Mouse (Mus musculus): ENCODE measurements around the gene Olfr1137. TPM values are rescaled to one million over a fixed set of nuclear protein-coding genes. Genes with fewer than 3 reads are reported as not detected.

Olfr1137 gene
- polyA plus RNA-seq (2012; rRNA removed), result 0.02 TPM in 1 of 2 replicates, not detected in the other

DNA sequence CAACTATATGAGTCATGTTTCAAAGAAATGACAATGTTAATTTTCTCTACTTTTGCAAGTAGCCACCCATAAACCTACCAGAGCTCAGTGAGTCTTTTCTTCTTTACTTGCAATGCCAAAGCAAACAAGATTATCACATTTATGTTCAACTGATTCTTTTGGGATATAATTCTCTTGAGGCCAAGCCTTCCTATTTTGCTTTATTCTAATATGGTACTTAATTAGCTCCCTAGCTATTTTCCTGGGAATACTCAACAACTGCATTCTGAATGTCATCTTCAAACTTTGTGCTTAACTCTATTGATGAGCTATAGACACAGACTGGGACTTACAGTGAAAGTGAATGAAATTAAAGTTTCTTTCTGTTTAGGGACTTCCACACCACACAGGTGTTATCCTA, at the start of gene Olfr1137:
Gene Olfr1137, minus strand, starts transcription at position 101 of the 400 bp plus-strand sequence.
- no peak for DNase-seq (ENCODE audit: extremely low spot score in 1 of 2, low spot score in 1 of 2)

DNA sequence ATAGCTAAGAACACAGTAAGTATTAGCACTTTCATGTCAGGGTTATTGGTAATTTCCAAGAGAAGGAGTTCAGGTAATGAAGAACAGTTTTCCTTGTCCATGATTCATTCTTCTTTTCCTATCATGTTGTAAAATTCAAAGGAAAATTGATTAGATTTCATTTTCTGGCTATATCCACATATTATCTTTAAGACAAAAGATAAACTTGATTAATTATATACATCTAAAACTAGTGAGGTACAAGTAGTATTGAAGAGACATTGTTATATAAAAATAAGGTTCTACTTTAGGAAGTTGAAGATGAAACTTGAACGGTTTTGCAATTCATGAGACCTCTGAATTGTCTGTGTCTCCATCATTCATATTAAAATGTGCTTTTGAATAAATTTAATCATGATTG, 40.9 kb upstream of the Olfr1137 start, which contains the start of gene Olfr1141:
Gene Olfr1141, minus strand, starts transcription at position 101 of the 400 bp plus-strand sequence.
- DNase-seq (ENCODE audit: extremely low spot score in 1 of 2, low spot score in 1 of 2), result no peak

DNA sequence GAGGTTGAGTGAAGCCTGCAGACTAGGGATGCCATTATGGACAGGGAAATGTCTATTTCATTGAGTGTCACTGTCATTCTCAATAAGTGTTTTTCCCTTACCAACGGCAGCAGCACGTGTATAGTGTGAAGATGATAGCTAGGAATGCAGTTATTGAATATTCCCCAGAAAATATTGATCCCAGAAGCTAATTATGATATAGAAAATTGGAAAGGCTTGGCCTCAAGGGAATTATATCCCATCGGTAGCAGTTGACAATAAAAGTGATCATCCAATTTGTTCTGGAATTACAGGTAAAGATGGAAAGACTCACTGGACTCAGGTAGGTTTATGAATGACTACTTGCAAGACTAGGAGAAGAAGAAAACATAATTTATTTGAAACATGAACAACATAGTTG, 30.5 kb upstream of the Olfr1137 start, which contains the start of gene Olfr1140:
Gene Olfr1140, plus strand, starts transcription at position 301 of the 400 bp plus-strand sequence.
- no peak for DNase-seq (ENCODE audit: extremely low spot score in 1 of 2, low spot score in 1 of 2)

DNA sequence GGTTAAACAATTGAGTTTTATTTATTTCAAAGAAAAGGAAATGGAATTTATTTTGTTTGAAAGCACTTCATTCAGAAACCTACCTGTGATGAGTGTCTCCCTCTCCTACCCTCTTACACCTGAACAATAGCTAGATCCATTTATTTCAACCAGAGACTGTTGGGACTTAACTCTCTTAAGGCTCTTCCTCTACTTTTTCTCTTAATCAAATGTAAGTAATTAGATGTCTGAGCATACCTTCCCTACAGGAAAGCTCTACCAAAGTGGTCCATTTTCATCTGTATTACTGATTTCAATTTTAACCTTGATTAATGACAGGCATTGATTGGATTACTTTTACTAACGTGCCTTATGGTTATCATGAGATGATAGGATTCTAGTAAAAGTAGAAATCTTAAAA, 26.9 kb upstream of the Olfr1137 start, which contains the start of gene Olfr1138:
Gene Olfr1138, minus strand, starts transcription at position 101 of the 400 bp plus-strand sequence.
- DNase-seq (ENCODE audit: extremely low spot score in 1 of 2, low spot score in 1 of 2), result no peak

DNA sequence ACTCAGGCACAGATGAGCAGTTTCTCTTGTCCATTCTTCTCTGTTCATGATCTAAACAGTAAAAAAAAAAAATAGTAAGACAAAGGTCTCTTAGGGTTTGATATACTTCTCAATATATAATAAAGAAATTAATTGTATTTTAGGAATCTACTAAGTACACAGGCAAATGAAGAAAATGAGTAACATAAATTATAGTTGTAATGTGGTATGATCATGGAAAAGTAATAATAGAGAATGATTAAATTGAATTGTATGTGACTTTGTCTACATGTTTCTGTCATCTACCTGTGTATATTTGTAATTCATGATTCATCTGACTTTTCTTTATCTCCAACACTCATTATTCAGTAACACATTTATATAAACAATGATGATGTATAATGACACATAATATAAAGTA, 19.1 kb downstream of the Olfr1137 start, which contains the start of gene Olfr1136:
Gene Olfr1136, minus strand, starts transcription at position 101 of the 400 bp plus-strand sequence.
- DNase-seq (ENCODE audit: extremely low spot score in 1 of 2, low spot score in 1 of 2), result no peak

DNA sequence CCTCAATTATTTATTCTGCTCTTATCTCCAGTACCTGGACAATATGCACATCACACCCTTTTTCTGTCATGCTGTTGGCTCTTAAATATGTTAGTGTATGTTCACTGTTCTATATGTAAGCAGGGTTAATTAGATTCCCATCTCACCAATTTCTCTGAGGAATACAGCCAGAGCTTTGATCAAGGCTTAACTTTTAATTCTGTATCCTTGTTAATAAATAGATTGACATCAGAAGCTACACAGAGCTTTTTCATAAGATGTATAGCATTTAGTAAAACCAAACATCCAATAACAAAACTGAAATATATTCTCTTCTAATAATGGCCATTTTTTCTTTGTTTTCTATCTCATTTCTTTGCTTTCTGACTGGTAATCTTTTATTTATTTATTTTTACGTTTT, 39.4 kb downstream of the Olfr1137 start, which contains the start of gene Olfr1135:
Gene Olfr1135, minus strand, starts transcription at position 101 of the 400 bp plus-strand sequence.
- DNase-seq (ENCODE audit: extremely low spot score in 1 of 2, low spot score in 1 of 2), result no peak

Other genes with a start within 250 kb of the Olfr1137 start
- gene Pramel7, start 216.1 kb downstream of the Olfr1137 start, polyA plus RNA-seq (2012; rRNA removed), result not detected in 2 replicates
- gene Pramel6, start 206.6 kb downstream of the Olfr1137 start, polyA plus RNA-seq (2012; rRNA removed), result not detected in 2 replicates
- not detected in 2 replicates for gene Olfr153, start 181.4 kb downstream of the Olfr1137 start, polyA plus RNA-seq (2012; rRNA removed)
- not detected in 2 replicates for gene Olfr1128, start 167.6 kb downstream of the Olfr1137 start, polyA plus RNA-seq (2012; rRNA removed)
- gene Olfr1129, start 139.3 kb downstream of the Olfr1137 start, polyA plus RNA-seq (2012; rRNA removed), result not detected in 2 replicates
- gene Olfr1130, start 107.0 kb downstream of the Olfr1137 start, polyA plus RNA-seq (2012; rRNA removed), result not detected in 2 replicates
- not detected in 2 replicates for gene Olfr1131, start 86.1 kb downstream of the Olfr1137 start, polyA plus RNA-seq (2012; rRNA removed)
- not detected in 2 replicates for gene Olfr1132, start 75.6 kb downstream of the Olfr1137 start, polyA plus RNA-seq (2012; rRNA removed)
- gene Olfr1133, start 65.8 kb downstream of the Olfr1137 start, polyA plus RNA-seq (2012; rRNA removed), result not detected in 2 replicates
- 0.11 TPM in 1 of 2 replicates, not detected in the other for gene Olfr1134, start 54.7 kb downstream of the Olfr1137 start, polyA plus RNA-seq (2012; rRNA removed)
- gene Olfr1135, start 39.5 kb downstream of the Olfr1137 start, polyA plus RNA-seq (2012; rRNA removed), result not detected in 2 replicates
- gene Olfr1136, start 19.2 kb downstream of the Olfr1137 start, polyA plus RNA-seq (2012; rRNA removed), result not detected in 2 replicates
- gene Olfr1138, start 26.8 kb upstream of the Olfr1137 start, polyA plus RNA-seq (2012; rRNA removed), result not detected in 2 replicates
- 0.13 TPM in 1 of 2 replicates, not detected in the other for gene Olfr1140, start 30.6 kb upstream of the Olfr1137 start, polyA plus RNA-seq (2012; rRNA removed)
- gene Olfr1141, start 40.8 kb upstream of the Olfr1137 start, polyA plus RNA-seq (2012; rRNA removed), result not detected in 2 replicates
- gene Olfr152, start 66.3 kb upstream of the Olfr1137 start, polyA plus RNA-seq (2012; rRNA removed), result 0.11 TPM in 1 of 2 replicates, not detected in the other
- gene Olfr1143, start 87.4 kb upstream of the Olfr1137 start, polyA plus RNA-seq (2012; rRNA removed), result not detected in 2 replicates
- gene Olfr1145, start 96.6 kb upstream of the Olfr1137 start, polyA plus RNA-seq (2012; rRNA removed), result not detected in 2 replicates
- not detected in 2 replicates for gene Olfr1148, start 117.4 kb upstream of the Olfr1137 start, polyA plus RNA-seq (2012; rRNA removed)
- not detected in 2 replicates for gene Olfr1150-ps1, start 130.8 kb upstream of the Olfr1137 start, polyA plus RNA-seq (2012; rRNA removed)
- gene Olfr1151, start 142.7 kb upstream of the Olfr1137 start, polyA plus RNA-seq (2012; rRNA removed), result not detected in 2 replicates
- not detected in 2 replicates for gene Olfr1152, start 153.3 kb upstream of the Olfr1137 start, polyA plus RNA-seq (2012; rRNA removed)
- gene Olfr1153, start 181.8 kb upstream of the Olfr1137 start, polyA plus RNA-seq (2012; rRNA removed), result not detected in 2 replicates
- not detected in 2 replicates for gene Olfr1154, start 192.0 kb upstream of the Olfr1137 start, polyA plus RNA-seq (2012; rRNA removed)
- gene Olfr1155, start 232.0 kb upstream of the Olfr1137 start, polyA plus RNA-seq (2012; rRNA removed), result not detected in 2 replicates
- not detected in 2 replicates for gene Olfr1156, start 239.9 kb upstream of the Olfr1137 start, polyA plus RNA-seq (2012; rRNA removed)

Data from frontal cortex, adult 2 months (tissue).